Mouse (Mus musculus): ENCODE measurements around the gene Gm4201. TPM values are rescaled to one million over a fixed set of nuclear protein-coding genes. Genes with fewer than 3 reads are reported as not detected.

Gm4201 gene
- not detected for polyA plus RNA-seq (2014; fragmentation: Illumina TruSeq; extraction: RNeasy Lipid Tissue Mini Kit (QIAGEN cat#74804); ENCODE audit: low read depth, low replicate concordance)

DNA sequence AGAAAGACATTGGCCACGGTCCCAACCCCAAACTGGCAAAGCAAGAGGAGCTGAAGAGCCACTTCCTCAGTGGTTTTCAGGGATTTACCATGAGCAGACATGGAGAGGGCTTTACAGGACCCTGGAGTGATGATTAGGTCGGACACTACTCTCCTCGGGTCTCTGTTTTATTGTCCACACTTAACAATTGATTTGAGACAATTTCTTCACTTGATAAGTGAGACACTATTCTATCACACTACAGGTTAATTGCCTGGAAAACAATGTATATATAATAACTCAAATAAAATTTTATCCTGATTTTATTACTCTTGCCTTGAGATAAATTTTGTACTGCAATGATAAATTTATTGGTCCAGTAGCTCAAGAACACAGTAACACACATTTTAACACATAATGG, at the start of gene Gm4201:
TSS of gene Gm4201 (minus strand) at position 101 of the 400 bp plus-strand sequence.

GRCm38 (mm10) chr7:22588027-22588426, 22.9 kb upstream of the Gm4201 start, which contains the start of gene Gm4565:
Gm4565 (minus strand) TSS chr7:22588127.

GRCm38 (mm10) chr7:22534787-22535186, 30.4 kb downstream of the Gm4201 start, which contains the start of gene Gm8677:
Gm8677 (minus strand) TSS chr7:22534887.

GRCm38 (mm10) chr7:22522667-22523066, 42.5 kb downstream of the Gm4201 start, which contains the start of gene Vmn1r152:
Vmn1r152 (plus strand) TSS chr7:22522967.

Other genes starting within 250 kb of the Gm4201 start
- gene Gm4187, start 235.6 kb downstream of the Gm4201 start, polyA plus RNA-seq (2014; fragmentation: Illumina TruSeq; extraction: RNeasy Lipid Tissue Mini Kit (QIAGEN cat#74804); ENCODE audit: low read depth, low replicate concordance): not detected
- not detected for gene Gm8660, start 194.3 kb downstream of the Gm4201 start, polyA plus RNA-seq (2014; fragmentation: Illumina TruSeq; extraction: RNeasy Lipid Tissue Mini Kit (QIAGEN cat#74804); ENCODE audit: low read depth, low replicate concordance)
- gene Vmn1r148, start 151.8 kb downstream of the Gm4201 start, polyA plus RNA-seq (2014; fragmentation: Illumina TruSeq; extraction: RNeasy Lipid Tissue Mini Kit (QIAGEN cat#74804); ENCODE audit: low read depth, low replicate concordance): not detected
- not detected for gene Vmn1r149, start 127.1 kb downstream of the Gm4201 start, polyA plus RNA-seq (2014; fragmentation: Illumina TruSeq; extraction: RNeasy Lipid Tissue Mini Kit (QIAGEN cat#74804); ENCODE audit: low read depth, low replicate concordance)
- not detected for gene Gm10665, start 101.3 kb downstream of the Gm4201 start, polyA plus RNA-seq (2014; fragmentation: Illumina TruSeq; extraction: RNeasy Lipid Tissue Mini Kit (QIAGEN cat#74804); ENCODE audit: low read depth, low replicate concordance)
- gene Vmn1r151, start 65.7 kb downstream of the Gm4201 start, polyA plus RNA-seq (2014; fragmentation: Illumina TruSeq; extraction: RNeasy Lipid Tissue Mini Kit (QIAGEN cat#74804); ENCODE audit: low read depth, low replicate concordance): not detected
- not detected for gene Vmn1r152, start 42.4 kb downstream of the Gm4201 start, polyA plus RNA-seq (2014; fragmentation: Illumina TruSeq; extraction: RNeasy Lipid Tissue Mini Kit (QIAGEN cat#74804); ENCODE audit: low read depth, low replicate concordance)
- gene Gm8677, start 30.5 kb downstream of the Gm4201 start, polyA plus RNA-seq (2014; fragmentation: Illumina TruSeq; extraction: RNeasy Lipid Tissue Mini Kit (QIAGEN cat#74804); ENCODE audit: low read depth, low replicate concordance): not detected
- gene Gm4565, start 22.8 kb upstream of the Gm4201 start, polyA plus RNA-seq (2014; fragmentation: Illumina TruSeq; extraction: RNeasy Lipid Tissue Mini Kit (QIAGEN cat#74804); ENCODE audit: low read depth, low replicate concordance): not detected
- gene Vmn1r155, start 92.7 kb upstream of the Gm4201 start, polyA plus RNA-seq (2014; fragmentation: Illumina TruSeq; extraction: RNeasy Lipid Tissue Mini Kit (QIAGEN cat#74804); ENCODE audit: low read depth, low replicate concordance): not detected
- not detected for gene Gm8693, start 127.0 kb upstream of the Gm4201 start, polyA plus RNA-seq (2014; fragmentation: Illumina TruSeq; extraction: RNeasy Lipid Tissue Mini Kit (QIAGEN cat#74804); ENCODE audit: low read depth, low replicate concordance)
- gene Gm4567, start 154.4 kb upstream of the Gm4201 start, polyA plus RNA-seq (2014; fragmentation: Illumina TruSeq; extraction: RNeasy Lipid Tissue Mini Kit (QIAGEN cat#74804); ENCODE audit: low read depth, low replicate concordance): not detected
- not detected for gene Vmn1r157, start 196.4 kb upstream of the Gm4201 start, polyA plus RNA-seq (2014; fragmentation: Illumina TruSeq; extraction: RNeasy Lipid Tissue Mini Kit (QIAGEN cat#74804); ENCODE audit: low read depth, low replicate concordance)
- gene Vmn1r158, start 225.4 kb upstream of the Gm4201 start, polyA plus RNA-seq (2014; fragmentation: Illumina TruSeq; extraction: RNeasy Lipid Tissue Mini Kit (QIAGEN cat#74804); ENCODE audit: low read depth, low replicate concordance): not detected

All from adipose tissue, adult 10 weeks (tissue).